Mouse (Mus musculus) bone marrow macrophage, adult 2 months (primary cell): ENCODE data around the gene Slc25a39. TPM values are rescaled to one million over a fixed set of nuclear protein-coding genes. Genes with fewer than 3 reads are reported as not detected.

Source experiments
- H3K27ac ChIP-seq: 2 replicates; pipeline ENCODE4 v1.5.1; 2012; ENCODE audit warnings: low read depth, low read length; ENCODE audit not compliant: insufficient read depth
- H3K4me1 ChIP-seq: 2 replicates; pipeline ENCODE4 v1.6.1; 2012; ENCODE audit warnings: low read length; ENCODE audit not compliant: control insufficient read depth, insufficient read depth
- H3K4me3 ChIP-seq: 2 replicates; pipeline ENCODE4 v1.5.1; 2012; ENCODE audit warnings: mild to moderate bottlenecking, low read length, moderate library complexity; ENCODE audit not compliant: insufficient read depth
- CTCF ChIP-seq: IDR thresholded peaks from 2 replicates; pipeline ENCODE4 v1.5.1; 2012; ENCODE audit warnings: low read depth, mild to moderate bottlenecking, low read length, moderate library complexity
- POLR2A ChIP-seq: IDR thresholded peaks from 2 replicates; pipeline ENCODE4 v1.6.1; 2012; ENCODE audit warnings: mild to moderate bottlenecking, low read depth, low read length, borderline replicate concordance
- polyA plus RNA-seq: library from polyadenylated mRNA; stranded (reverse); fragments of >200 nt; gene quantifications from 2 replicates; pipeline ENCODE4 v1.2.4, GENCODE M21; 2012; ENCODE audit not compliant: missing spikeins, insufficient read depth, insufficient read length

Slc25a39 gene
- polyA plus RNA-seq, 1 experiment: 173 TPM

- no peak overlapping the region for H3K4me3 ChIP-seq
- H3K27ac ChIP-seq: no peak overlapping the region
- no peak for TF ChIP-seq POLR2A
- no peak for TF ChIP-seq CTCF
- H3K4me1 ChIP-seq: no peaks in the 10 kb centered on the region
These were observed 43.0 kb downstream of the Slc25a39 start for GRCm38 (mm10) chr11:102364570-102365371.

GRCm38 (mm10) chr11:102363623-102364022 lies 44.1 kb downstream of the Slc25a39 start:
- TF ChIP-seq POLR2A (no peak), CTCF (no peak)
- Histone ChIP-seq H3K27ac (no peak overlapping the region), H3K4me3 (no peak overlapping the region), H3K4me1 (no peaks in the 10 kb centered on the region)

GRCm38 (mm10) chr11:102361776-102362495 lies 45.8 kb downstream of the Slc25a39 start:
- no peak overlapping the region for H3K4me3 ChIP-seq
- no peak overlapping the region for H3K27ac ChIP-seq
- TF ChIP-seq POLR2A (no peak), CTCF (no peak)
- no peaks in the 10 kb centered on the region for H3K4me1 ChIP-seq

GRCm38 (mm10) chr11:102358365-102358764 lies 49.4 kb downstream of the Slc25a39 start:
- no peak overlapping the region for H3K4me3 ChIP-seq
- H3K4me1 ChIP-seq: no peaks in the 10 kb centered on the region
- TF ChIP-seq POLR2A: no peak
- H3K27ac ChIP-seq: no peak overlapping the region

- Histone ChIP-seq H3K4me3 (no peak overlapping the region), H3K4me1 (no peaks in the 10 kb centered on the region), H3K27ac (no peak overlapping the region)
- no peak for TF ChIP-seq POLR2A
- TF ChIP-seq CTCF: no peak
These were observed 51.0 kb downstream of the Slc25a39 start for GRCm38 (mm10) chr11:102356636-102357350.

- Histone ChIP-seq H3K4me1 (no peaks in the 10 kb centered on the region), H3K4me3 (no peak overlapping the region), H3K27ac (no peak overlapping the region)
- TF ChIP-seq CTCF (no peak), POLR2A (no peak)
These were observed 51.6 kb downstream of the Slc25a39 start for GRCm38 (mm10) chr11:102356190-102356589.

GRCm38 (mm10) chr11:102355501-102355900 lies 52.2 kb downstream of the Slc25a39 start:
- TF ChIP-seq POLR2A (no peak), CTCF (no peak)
- H3K27ac ChIP-seq: no peak overlapping the region
- no peak overlapping the region for H3K4me3 ChIP-seq
- H3K4me1 ChIP-seq: no peaks in the 10 kb centered on the region

- Histone ChIP-seq H3K4me1 (peaks cover 4% of the 10 kb centered on the region), H3K4me3 (no peak overlapping the region), H3K27ac (no peak overlapping the region)
- TF ChIP-seq CTCF: no peak
- no peak for TF ChIP-seq POLR2A
These were observed 54.7 kb downstream of the Slc25a39 start for GRCm38 (mm10) chr11:102353021-102353431.

Other genes with a start within 250 kb of the Slc25a39 start
- 43.3 and 47.7 TPM in 2 replicates for gene Lsm12, start 222.7 kb downstream of the Slc25a39 start, polyA plus RNA-seq
- 20.1 and 28.3 TPM in 2 replicates for gene G6pc3, start 218.3 kb downstream of the Slc25a39 start, polyA plus RNA-seq
- 96.3 and 116 TPM in 2 replicates for gene Hdac5, start 177.8 kb downstream of the Slc25a39 start, polyA plus RNA-seq
- 6.3 and 7.2 TPM in 2 replicates for gene BC030867, start 159.1 kb downstream of the Slc25a39 start, polyA plus RNA-seq
- not detected in 2 replicates for gene Asb16, start 139.2 kb downstream of the Slc25a39 start, polyA plus RNA-seq
- 50.6 and 62.2 TPM in 2 replicates for gene Tmub2, start 123.0 kb downstream of the Slc25a39 start, polyA plus RNA-seq
- gene Atxn7l3, start 111.3 kb downstream of the Slc25a39 start, polyA plus RNA-seq: 32.9 and 39.8 TPM in 2 replicates
- gene Ubtf, start 88.2 kb downstream of the Slc25a39 start, polyA plus RNA-seq: 59.0 and 59.7 TPM in 2 replicates
- gene Slc4a1, start 41.7 kb downstream of the Slc25a39 start, polyA plus RNA-seq: not detected in 2 replicates
- gene Rundc3a, start 14.5 kb downstream of the Slc25a39 start, polyA plus RNA-seq: not detected in 2 replicates
- gene Grn, start 22.4 kb upstream of the Slc25a39 start, polyA plus RNA-seq: 1,924 and 2,101 TPM in 2 replicates
- not detected in 2 replicates for gene Fam171a2, start 39.7 kb upstream of the Slc25a39 start, polyA plus RNA-seq
- gene Itga2b, start 62.2 kb upstream of the Slc25a39 start, polyA plus RNA-seq: 2.3 and 2.5 TPM in 2 replicates
- gene Gpatch8, start 148.4 kb upstream of the Slc25a39 start, polyA plus RNA-seq: 26.8 and 28.4 TPM in 2 replicates
- gene Gm11627, start 171.5 kb upstream of the Slc25a39 start, polyA plus RNA-seq: not detected in 2 replicates
- 0.21 TPM in 1 of 2 replicates, not detected in the other for gene Fzd2, start 196.4 kb upstream of the Slc25a39 start, polyA plus RNA-seq